Mouse (Mus musculus): ENCODE results near the gene Gnai2.

DNA sequence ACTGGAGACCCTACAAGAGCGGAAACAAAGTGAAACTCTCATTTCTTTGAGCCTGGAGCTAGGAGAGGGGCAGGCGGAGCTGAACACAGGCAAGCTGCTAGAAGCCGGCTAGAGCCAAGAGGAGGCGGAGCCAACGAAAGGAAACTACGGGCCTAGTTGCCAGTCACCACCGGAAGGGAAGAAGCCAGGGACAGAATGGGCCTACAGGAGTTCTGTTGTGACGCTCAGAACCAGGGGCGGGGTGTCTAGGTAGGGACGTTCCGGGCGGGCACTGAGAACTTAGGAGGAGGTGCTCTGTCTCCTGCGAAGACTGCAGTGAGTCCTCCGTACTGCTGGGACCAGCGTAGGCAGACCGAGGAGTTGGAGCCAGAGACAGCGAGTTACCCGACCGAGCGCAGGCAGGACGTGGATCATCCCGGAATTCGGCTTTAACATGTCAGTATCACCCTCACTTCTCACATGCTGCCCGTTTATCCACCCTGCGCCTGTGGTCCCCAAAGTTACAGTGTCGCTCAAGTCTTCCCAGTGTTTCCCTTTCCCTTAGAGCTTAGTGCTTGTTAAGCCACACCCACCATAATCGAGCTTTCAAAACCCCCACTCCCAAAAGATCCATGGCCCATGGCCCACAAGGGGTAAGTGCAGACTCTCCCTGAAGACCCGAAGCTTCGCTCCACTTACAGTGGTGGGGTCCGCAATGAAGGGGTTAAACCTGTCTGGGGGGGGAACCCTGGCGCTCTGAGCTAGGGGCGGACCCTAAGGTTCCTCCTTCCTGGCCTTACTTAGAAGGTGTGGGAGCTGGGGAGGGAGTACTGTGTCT, 54.5 kb downstream of the Gnai2 start, which contains the start of gene Hyal3:
- TF ChIP-seq CTCF (conservative IDR thresholded peaks at IDR 0.05; ENCODE audit: insufficient read depth, insufficient read length, low read depth, low read length) (no peak), POLR2A (IDR thresholded peaks at IDR 0.05; ENCODE audit: low read depth, low read length) (peak; percentile 89)
